Mouse (Mus musculus) lung, postnatal 25 days (tissue): ENCODE results near the gene Pafah1b2.

Experiments used
- DNase-seq: peaks from one replicate; pipeline ENCODE4 v3.0.0; 2022; ENCODE audit warnings: low spot score

The Pafah1b2 gene

GRCm38 (mm10) chr9:46012091-46013008, at the start of gene Pafah1b2, which contains the start of gene Sik3:
Gene Pafah1b2 (minus strand): TSS chr9:46012690.
Gene Sik3 (plus strand): TSS chr9:46012820.
- DNase-seq = peak; percentile 95

- DNase-seq = peak; percentile 50
Observed at GRCm38 (mm10) chr9:46061696-46062425, 49.4 kb upstream of the Pafah1b2 start.

- no peak for DNase-seq
Observed at GRCm38 (mm10) chr9:46060249-46060648, 47.8 kb upstream of the Pafah1b2 start.

DNA sequence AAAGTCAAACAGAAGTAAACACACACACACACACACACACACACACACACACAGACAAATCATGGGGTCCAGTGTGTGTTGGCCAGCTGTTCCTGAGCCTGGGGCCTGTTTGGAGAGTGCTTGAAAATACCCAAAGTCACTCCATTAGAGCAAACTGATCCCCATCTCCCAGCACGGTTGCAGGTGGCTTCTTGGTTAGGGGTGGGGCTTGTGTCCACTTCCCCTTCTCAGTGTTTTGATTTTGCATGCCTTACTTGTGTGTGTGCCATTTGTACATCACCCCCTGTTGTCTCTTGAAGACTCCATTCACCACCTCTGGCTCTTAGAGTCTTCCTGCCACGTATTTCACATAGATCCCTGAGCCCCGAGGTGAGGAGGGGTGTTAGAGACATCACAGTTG, 45.6 kb upstream of the Pafah1b2 start:
- no peak for DNase-seq

GRCm38 (mm10) chr9:46053014-46053666, 40.6 kb upstream of the Pafah1b2 start:
- DNase-seq = no peak

DNA sequence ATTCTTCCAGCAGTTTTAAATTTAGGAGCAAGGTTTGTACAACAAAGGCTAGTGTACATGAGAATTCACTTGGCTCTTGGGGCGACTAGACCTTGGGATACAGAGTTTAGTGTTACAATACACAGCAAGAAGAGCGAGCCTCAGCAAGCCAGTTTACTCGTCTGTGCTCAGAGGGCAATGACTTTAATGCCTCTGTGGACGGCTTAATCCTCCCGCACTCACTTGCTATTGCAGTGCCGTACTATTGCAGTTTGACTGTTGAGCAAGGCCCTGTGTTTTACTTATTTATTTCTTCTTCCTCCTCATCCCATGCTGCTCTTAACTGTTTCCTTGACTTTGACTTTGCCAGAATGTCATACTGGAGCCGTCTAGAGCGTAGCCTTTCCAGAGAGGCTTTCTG, 37.7 kb upstream of the Pafah1b2 start:
- no peak for DNase-seq

GRCm38 (mm10) chr9:46049525-46049924, 37.0 kb upstream of the Pafah1b2 start:
- no peak for DNase-seq

- no peak for DNase-seq
Observed at GRCm38 (mm10) chr9:46046724-46047517, 34.4 kb upstream of the Pafah1b2 start.

DNA sequence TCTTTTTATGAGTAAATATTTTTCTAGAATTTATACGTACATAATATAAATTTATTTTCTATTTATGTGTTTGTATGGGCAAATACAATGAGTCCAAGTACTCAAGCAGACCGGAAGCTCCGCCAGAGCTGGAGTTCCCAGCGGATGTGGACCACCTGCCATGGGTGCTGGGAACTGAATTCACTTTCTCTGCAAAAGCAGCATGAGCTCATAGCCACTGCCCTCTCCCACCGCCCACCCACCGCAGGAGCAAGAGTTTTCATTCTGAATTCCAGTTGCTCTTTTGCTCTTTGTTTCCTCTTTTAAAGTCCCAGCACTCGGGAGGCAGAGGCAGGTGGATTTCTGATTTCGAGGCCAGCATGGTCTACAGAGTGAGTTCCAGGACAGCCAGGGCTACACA, 31.1 kb upstream of the Pafah1b2 start:
- DNase-seq = no peak

GRCm38 (mm10) chr9:46042387-46042786, 29.9 kb upstream of the Pafah1b2 start:
- no peak for DNase-seq

DNA sequence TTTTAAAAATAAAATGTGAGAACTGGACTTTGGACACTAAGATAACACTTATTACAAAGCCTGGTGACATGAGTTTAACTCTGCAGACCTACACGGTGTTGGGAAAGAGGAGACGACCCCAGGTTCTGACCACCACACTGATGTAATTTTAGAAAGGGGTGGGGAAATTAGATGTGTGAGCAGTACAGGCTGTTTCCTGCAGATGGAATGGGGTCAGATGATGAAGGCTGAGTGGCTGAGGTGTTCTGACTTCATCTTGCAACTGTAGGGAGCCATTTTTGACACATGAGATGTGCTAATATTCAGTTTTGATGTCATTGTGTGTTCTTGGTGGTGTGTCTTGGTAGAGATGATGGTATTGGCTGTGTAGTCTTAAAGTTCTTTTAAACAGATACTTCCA, 28.7 kb upstream of the Pafah1b2 start:
- DNase-seq = no peak

DNA sequence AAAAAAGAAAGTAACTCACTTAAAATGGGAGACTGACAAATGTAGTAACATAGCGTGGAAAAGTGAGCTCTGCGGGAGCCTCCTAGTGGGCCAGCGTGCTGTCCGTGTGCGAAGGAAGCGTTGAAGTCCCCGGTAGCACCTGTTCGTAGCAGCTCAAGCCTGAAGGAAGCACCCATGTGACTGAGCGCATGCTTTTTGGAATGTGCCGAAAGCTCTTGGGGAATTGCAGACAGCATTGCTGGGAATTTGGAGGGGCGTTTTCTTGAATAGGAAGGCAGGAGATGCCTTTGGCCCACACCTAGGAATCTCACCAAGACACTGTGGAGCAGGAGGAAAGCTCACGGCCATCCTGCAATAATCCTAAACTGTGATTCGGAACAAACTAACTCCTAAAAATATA, 26.3 kb upstream of the Pafah1b2 start:
- DNase-seq = no peak

DNA sequence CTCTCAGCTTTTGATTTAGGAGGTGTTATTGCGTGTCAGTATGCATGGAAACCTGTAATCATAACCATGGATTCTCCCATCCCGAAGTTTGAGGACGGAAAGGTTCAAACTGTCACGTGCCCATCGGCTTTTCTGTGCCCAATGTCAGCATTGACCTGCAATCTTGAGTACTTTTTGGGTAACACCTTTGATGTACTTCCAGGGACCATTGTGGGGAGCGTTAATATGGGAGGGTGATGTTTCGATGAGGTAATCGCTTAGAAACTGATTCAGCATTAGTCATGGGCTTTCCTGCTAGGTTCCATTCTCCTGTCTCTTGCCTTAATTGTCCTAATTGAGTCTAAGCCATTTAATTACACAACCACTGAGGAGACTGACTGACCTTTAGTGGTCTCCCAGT, 24.4 kb upstream of the Pafah1b2 start:
- no peak for DNase-seq

DNA sequence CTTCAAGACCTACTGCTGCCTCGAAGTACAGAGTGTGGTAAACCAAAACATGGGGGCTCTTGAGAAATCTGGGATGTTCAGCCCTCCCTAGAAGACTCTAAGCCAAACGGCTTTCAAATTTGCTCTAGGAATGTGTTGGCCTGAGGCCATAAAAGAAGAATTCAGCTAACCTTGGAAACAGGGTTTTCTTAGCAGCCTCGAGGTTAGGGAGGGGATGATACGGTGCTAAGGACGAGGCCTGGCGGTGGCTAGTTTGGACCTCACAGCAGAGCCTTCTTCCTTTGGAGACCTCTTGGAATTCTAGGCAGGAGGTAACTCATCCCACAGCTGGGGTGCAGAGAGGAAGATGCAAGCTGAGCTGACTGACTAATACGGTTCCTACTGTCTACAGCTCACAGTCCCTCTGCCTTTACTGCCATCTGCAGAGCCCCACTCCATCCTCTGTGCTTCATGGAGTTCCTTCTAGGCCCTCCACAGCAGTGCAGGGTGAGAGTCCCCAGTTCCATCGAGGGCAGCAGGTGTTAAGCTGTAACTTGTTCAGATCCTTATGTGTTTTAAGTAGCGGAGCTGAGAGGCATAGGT, 22.9 kb upstream of the Pafah1b2 start:
- no peak for DNase-seq

- DNase-seq = no peak
Observed at GRCm38 (mm10) chr9:46033862-46034261, 21.4 kb upstream of the Pafah1b2 start.

- DNase-seq = no peak
Observed at GRCm38 (mm10) chr9:46033058-46033457, 20.6 kb upstream of the Pafah1b2 start.

GRCm38 (mm10) chr9:46032190-46032589, 19.7 kb upstream of the Pafah1b2 start:
- no peak for DNase-seq

DNA sequence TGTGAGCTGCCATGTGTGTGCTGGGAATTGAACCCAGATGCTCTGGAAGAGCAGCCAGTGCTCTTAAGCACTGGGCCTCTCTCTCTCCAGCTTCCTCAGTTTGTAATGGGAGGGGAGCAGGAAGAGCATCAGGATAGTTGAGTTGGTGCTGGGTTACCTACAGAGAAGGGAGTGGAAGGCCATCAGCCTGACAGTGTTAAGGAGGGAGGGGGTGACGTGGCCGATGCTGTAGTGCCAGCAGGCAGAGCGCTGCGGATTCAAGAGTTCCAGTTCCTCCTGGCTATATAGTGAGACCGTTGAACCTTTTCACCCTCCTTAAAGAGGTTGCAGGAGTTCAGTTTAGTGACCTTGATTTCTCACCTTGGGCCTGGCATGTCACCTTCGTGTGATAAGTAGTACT, 18.5 kb upstream of the Pafah1b2 start:
- DNase-seq = no peak

GRCm38 (mm10) chr9:46030184-46030583, 17.7 kb upstream of the Pafah1b2 start:
- no peak for DNase-seq

DNA sequence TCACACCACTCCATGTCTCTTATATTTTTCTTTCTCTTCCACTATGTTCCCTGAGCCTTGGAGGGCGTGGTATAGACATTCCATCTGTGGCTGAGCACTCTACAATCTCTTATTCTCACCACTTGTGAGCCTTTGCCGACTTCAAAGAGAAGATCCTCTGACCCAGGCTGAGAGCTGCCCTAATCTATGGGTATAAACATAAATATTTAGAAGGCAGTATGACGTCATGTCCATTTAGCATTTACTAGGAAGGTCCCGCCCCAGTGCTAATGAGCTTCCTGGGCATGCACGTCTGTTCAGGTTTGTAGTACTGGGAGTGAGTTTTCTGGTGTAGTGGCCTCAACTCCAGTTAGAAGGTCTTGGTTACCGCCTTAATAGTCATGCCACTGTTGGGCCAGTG, 17.0 kb upstream of the Pafah1b2 start:
- DNase-seq = no peak

GRCm38 (mm10) chr9:46027994-46028393, 15.5 kb upstream of the Pafah1b2 start:
- DNase-seq = no peak
